Mouse (Mus musculus) ES-CJ7 (cell line): ENCODE measurements around the gene Dnal1.
A peak's percentile ranks its signal among the peaks of the same experiment; 100 is the strongest.

Experiments used
- DNase-seq: peaks from one replicate; pipeline ENCODE4 v3.0.0; 2011; ENCODE audit warnings: low read depth, low spot score

Gene Dnal1

DNA sequence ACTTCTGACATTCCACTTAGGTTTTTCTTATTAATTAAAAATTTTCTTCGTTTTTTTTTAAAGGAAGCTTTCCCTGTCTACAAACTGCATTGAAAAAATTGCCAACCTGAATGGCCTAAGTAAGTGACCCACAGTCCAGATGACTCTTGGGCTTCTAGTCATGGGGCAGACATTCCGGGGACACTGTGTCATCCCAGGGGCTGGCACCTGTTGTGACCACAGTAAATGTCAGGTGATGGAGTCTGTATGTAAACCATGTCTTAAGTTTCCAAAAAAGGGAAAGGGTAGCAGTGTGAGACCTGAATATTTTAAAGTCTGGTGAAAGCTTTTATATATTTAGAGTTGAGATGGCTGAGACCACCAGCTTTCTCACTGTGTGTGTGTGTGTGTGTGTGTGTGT, 12.7 kb downstream of the Dnal1 start:
- DNase-seq: no peak

- no peak for DNase-seq
Observed at GRCm38 (mm10) chr12:84128576-84128975, 14.4 kb downstream of the Dnal1 start.

DNA sequence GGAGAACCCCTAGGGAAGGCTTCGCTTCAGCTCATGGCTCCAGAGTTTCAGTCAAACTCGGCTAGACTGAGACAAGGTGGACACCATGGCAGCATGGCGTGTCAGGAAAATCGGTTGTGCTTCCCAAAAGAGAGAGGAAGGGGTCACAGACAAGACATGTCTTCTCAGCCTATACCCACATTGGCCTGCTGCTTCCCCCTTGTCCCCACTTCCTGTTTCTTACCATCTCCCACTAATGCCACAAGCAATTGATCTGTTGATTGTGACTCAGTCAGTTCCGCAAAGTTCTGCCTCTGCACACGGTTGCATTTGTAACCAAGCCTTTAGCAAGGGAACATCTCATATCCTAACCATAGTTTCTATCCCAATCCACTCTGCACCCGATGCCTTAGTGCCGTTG, 15.8 kb downstream of the Dnal1 start:
- no peak for DNase-seq

- DNase-seq: peak; percentile 82
Observed at GRCm38 (mm10) chr12:84132265-84132664, 18.1 kb downstream of the Dnal1 start.

GRCm38 (mm10) chr12:84137131-84137530, 23.0 kb downstream of the Dnal1 start:
- no peak for DNase-seq

- DNase-seq: no peak
Observed at GRCm38 (mm10) chr12:84140135-84140534, 26.0 kb downstream of the Dnal1 start.

- no peak for DNase-seq
Observed at GRCm38 (mm10) chr12:84141271-84141670, 27.1 kb downstream of the Dnal1 start.

- DNase-seq: no peak
Observed at GRCm38 (mm10) chr12:84142281-84143050, 28.3 kb downstream of the Dnal1 start.

GRCm38 (mm10) chr12:84147954-84148621, 33.9 kb downstream of the Dnal1 start, which contains the start of gene Pnma1:
Gene Pnma1 (minus strand): TSS chr12:84148489.
- DNase-seq: peak; percentile 85

- DNase-seq: no peak
Observed at GRCm38 (mm10) chr12:84148622-84149012, 34.5 kb downstream of the Dnal1 start.

DNA sequence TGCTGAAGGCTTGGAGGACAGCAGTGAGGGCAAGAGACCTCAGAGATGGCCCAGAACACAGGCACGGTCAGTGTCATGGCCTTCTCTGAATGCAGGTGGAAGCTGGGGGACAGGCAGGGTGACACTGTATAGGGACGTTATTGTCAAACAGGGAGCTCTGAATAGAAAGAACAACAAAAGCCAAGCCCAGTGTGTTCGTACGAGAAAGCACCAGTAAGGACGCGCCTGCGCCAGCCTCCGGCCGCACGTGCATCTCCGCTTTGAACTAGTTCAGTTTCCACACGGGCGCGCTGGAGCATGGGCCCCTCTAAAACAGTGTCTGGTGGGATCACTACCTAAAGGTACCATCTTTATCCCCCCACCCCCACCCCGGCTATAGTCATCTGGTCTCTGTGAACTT, 35.8 kb downstream of the Dnal1 start:
- no peak for DNase-seq

DNA sequence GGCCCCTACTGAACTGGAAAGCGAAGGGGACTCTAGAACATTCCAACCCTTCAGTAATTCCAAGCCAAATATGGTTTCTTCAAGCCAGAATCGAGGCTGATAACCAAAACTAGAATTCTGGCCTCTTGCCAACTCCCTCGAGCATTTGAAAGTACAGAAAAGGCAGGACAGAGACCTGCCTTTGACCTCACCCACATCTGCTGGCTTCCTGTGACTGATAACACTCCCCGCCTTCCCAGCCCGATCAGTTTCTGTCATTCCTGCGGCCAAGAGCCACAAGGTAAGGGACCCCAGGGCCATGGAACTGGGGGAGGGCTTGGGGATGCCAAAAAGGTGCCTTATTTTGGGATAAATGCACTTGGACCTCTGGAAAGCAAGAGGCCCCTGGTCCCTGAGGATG, 36.8 kb downstream of the Dnal1 start:
- no peak for DNase-seq

GRCm38 (mm10) chr12:84151911-84152310, 37.7 kb downstream of the Dnal1 start:
- no peak for DNase-seq

DNA sequence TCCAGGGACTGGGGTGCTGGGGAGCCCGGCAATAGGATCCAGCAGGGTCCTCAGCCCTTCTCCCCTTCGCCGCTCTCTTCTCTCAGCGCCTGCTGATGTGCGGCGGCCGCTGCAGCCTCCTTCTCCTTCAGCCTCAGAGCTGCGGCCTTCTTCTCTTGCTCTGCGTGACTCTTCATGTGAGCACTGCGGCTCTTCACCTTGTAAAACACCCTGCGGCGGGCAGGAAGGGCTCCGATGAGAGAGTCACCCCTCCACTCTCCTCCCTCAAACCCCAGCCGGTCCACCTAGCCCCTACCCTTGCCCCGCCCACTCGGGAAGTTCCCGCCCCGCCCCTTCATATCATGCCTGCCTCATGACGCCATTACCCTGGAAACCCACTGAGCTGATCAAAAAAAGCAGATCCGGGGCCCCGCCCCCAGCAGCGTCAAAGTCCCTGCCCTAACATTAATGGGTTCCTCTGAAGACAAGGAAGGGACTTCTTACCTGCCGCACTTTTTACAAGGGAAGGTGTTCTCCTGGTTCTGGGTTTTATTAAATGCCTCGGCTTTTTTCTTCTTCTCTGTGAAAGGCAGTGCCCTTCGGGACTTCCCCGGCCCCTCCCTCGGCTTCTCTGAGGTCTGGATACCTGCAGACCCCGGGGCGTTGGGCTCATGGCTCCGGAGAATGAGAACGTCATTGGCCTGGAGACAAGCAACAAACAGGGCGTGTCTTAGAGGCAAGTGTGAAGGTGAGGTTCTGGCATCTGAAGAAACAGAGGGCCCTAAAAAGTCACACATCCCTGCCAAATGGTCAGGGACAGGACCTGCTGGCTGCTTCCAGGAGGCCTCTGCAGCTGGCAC, 38.4 kb downstream of the Dnal1 start:
- peak; percentile 79 for DNase-seq

DNA sequence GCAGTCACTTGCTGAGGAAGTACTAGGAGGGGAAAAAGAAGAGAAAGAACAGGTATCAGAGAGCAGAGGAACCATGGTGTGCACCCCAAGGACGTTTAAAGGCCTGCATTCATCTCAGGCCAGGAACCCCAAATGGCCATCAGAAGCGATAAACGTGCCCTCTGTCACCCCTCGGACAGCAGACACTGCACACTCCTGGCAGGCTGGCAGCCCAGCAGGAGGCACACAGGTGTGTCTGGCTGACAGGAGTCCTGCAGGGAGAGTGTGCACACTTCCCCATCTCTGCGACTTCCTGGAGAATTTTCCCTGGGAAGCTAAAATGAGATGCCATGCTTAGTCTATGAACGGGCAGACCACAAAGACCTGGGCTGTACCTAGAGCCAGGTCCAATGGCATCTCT, 39.2 kb downstream of the Dnal1 start:
- DNase-seq: no peak

DNA sequence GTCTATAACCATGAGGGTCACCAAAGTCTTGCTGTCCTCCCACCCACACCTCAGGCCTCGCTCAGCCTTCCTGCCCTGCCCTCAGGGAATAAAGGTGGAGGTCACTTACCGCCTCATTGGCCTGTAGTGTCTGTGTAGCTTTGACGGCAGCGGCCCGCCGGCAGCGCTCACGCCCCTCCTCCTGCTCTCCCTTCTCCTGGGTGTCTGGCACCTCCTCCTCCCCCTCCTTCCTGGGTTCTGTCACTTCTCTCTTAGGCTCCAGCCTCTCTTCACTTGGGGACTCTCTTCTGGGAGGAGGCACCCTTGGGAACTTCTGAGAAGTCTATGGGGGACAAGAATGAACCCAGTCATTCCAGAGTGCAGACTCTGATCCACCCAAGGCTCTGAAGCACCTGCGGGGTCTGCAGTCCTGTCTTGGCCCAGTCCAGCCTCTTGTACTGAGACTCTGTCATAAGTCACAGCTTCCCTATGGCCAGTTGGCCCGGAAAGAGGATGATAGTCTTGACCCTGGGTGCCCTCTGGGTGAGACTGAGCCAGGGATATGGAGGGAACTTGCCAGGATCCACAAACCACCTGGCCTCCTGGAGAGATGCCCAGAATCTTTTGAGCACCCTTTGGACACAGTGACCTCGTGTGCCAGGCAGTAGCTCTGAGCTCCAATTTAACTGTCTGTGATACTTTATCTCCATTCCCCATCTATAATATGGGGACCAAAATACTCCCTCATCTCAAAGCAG, 40.8 kb downstream of the Dnal1 start:
- DNase-seq: no peak

GRCm38 (mm10) chr12:84155523-84155871, 41.3 kb downstream of the Dnal1 start:
- DNase-seq: no peak

DNA sequence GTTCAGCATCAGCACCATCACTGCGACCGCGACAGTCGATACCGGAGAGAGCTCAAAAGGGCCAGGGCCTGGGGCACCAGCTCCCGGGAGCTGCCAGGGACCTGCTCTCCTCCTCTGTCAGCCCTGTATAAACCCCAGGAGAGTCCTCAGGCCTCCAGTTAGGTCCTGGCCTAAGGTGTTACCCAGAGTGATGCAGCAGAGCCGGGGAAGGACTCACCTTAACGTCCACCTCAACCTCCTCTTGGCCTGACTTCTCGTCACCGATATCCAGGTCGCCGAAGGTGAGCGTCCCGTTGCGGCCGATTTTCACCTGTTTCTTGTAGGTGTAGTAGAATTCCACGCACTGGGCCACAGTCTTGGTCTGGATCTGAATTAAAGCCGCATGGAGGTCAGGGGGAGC, 42.0 kb downstream of the Dnal1 start:
- no peak for DNase-seq

- no peak for DNase-seq
Observed at GRCm38 (mm10) chr12:84158156-84158555, 44.0 kb downstream of the Dnal1 start.

DNA sequence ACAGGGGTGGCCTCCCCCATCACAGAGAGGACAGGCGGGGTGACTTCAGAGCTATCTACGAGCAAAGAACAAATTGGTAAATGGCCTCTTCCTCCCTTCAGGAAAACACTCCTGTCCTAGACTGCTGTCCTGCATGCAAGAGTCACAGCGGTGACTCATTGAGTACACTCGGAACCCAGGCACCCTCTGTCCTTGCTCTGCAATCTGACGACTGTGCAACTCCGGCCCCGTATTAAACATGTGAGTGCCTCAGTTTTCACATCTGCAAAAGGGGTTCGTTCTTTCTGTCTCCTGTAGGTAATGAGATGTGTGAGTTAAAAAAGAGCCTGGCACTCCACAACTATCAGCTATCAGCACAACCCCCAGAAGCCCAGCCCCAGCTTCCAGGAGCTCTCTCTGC, 46.3 kb downstream of the Dnal1 start:
- DNase-seq: no peak

- no peak for DNase-seq
Observed at GRCm38 (mm10) chr12:84161116-84161515, 47.0 kb downstream of the Dnal1 start.
